Mouse (Mus musculus) layer of hippocampus, postnatal 14 days (tissue): Measurements from ENCODE around the gene Eps15. TPM values are rescaled to one million over a fixed set of nuclear protein-coding genes. Genes with fewer than 3 reads are reported as not detected.

Experiments
- DNase-seq, 2 experiments: peaks; one replicate each; pipeline ENCODE4 v3.0.0; 2021 to 2022; ENCODE audit warnings: low spot score in 2 of 2, mixed read lengths in 1 of 2
- total RNA-seq, 2 experiments: library from RNA; stranded (reverse); gene quantifications; 2 replicates each; pipeline ENCODE4 v1.2.3; 2021

Gene Eps15
- total RNA-seq, 2 experiments from 2014 or later: 209 to 210 TPM

DNA sequence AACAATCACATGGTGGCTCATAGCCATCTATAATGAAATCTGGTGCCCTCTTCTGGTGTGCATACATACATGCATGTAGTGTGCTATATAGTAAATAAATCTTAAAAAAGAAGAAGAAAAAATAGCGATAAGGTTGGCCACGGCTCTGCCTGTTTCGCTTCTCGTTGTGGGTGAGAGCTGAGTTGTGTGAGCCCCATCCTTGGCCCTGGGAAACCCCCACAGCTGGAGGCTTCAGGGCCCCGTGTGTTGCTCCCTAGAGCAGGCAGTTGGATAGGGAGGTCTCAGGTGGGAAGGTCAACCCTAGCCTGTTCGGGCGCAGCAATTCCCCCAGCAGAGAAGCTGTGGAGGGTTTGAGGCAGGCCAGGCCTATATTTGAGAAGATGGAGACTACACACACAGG, 150.2 kb downstream of the Eps15 start:
- DNase-seq: no peak

DNA sequence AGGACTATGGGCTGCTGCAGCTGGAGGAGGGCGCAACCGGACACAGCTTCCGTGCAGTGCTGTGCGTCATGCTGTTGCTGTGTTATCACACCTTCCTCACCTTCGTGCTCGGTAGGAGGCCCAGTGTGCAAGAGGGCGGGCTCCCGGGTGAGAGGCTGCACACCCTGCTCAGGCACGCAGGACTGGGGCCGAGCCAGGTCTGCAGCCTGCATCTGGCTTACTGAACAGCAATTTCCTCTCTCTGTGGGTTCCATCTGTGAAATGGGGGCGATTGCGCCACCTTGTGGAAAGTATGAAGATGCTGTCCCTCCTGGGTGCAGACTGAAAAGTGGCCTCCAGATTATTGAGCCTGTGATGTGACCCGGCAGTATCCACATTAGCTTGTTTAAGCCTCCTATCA, 150.8 kb downstream of the Eps15 start:
- DNase-seq: no peak

DNA sequence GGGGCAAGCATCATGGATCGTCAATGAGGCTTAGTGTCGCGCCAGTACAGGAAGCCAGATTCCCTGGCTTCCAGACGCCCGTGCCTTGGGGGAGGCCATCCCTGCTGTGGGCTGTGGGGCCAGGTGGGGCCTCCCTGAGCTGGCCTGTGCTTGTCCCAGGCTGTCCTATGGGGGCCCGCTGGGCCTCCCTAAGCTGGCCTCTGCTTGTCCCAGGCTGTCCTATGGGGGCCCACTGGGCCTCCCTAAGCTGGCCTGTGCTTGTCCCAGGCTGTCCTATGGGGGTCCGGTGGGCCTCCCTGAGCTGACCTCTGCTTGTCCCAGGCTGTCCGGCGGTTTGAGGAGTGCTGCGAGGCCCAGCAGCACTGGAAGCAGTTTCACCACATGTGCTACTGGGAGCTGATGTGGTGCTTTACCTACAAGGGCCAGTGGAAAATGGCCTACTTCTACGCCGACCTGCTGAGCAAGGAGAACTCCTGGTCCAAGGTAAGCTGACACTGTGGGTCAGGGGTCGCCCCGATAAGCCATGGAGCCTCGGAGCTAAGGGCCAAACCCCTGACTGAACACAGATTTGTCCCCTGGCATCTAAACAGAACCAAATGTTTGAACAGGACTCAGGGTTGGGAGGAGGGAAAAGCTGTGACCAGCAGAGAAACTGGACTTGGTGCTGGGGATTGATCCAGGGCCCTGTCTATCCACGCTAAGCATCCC, 152.8 kb downstream of the Eps15 start:
- DNase-seq: no peak

DNA sequence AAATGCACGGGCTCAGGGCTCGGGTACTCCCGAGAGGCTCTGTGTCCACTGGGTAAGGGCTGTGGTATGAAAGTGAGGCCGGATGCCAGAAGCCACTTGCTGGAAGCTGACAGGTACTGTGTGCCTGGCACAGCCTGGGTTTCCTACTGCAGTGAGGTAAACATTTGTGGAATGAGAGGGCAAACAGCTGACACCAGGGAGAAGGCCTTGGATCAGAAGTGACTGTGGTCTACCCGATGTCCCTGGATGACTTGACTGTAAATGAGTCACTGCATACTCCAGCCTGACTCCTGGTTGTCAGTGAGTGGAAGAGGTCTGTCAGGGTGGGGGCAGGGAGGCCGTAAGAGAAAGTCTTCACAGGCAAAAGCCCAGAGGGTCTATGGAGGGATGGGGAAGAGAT, 153.6 kb downstream of the Eps15 start:
- no peak for DNase-seq

DNA sequence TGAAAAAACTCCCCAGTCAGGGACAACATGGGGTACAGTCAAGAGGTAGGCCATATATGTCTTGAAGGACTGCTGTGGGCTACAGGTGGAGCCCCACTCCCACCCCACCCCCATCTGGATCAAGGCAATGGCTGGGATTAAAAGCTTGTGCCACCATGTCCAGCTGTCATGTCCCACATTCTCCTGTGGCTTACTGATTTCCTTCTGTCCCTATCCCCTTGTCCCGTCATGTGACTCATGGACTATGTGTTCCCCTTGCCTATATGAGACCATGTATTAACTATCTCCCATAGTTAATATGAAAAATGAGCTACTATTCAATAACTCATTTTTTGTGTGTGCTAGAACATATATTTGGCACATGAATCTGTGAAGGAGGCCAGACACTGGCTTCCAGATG, 154.2 kb downstream of the Eps15 start:
- DNase-seq: no peak

Other genes starting within 250 kb of the Eps15 start
- 10 to 100 TPM; 56.2 to 59.7 TPM for gene Osbpl9, start 78.0 kb upstream of the Eps15 start, total RNA-seq
- gene Calr4, start 45.8 kb upstream of the Eps15 start, total RNA-seq: 1 to 10 TPM; 1.3 to 1.6 TPM
- 1 to 10 TPM; 1.4 to 2.4 TPM for gene Ttc39a, start 126.4 kb downstream of the Eps15 start, total RNA-seq
- 100 to 1,000 TPM; 171 to 186 TPM for gene Rnf11, start 204.5 kb downstream of the Eps15 start, total RNA-seq